Mouse (Mus musculus): ENCODE measurements around the gene Isca1. TPM values are rescaled to one million over a fixed set of nuclear protein-coding genes. Genes with fewer than 3 reads are reported as not detected.

Gene Isca1
- polyA plus RNA-seq, 1 experiment, result 80.3 TPM

- no peak for DNase-seq
- peaks cover under 1% of the 10 kb centered on the region; the same call in 1 of the 2 replicates for H3K4me1 ChIP-seq (replicated peaks; ENCODE audit: control insufficient read depth, insufficient read depth, low read length)
Observed at GRCm38 (mm10) chr13:59710230-59710629, 59.4 kb downstream of the Isca1 start, which contains the start of gene Spata31d1a. Gene Spata31d1a, minus strand, starts transcription at chr13:59710330.

More at GRCm38 (mm10) chr13:59710230-59710629, 59.4 kb downstream of the Isca1 start, which contains the start of gene Spata31d1a:
- Histone ChIP-seq H3K36me3 (ENCODE audit: control insufficient read depth, insufficient read depth, low read length) (no peaks in the 10 kb centered on the region), H3K27ac (ENCODE audit: control insufficient read depth, insufficient read depth, low read length) (no peak within 1 kb of the TSS), H3K27me3 (ENCODE audit: control insufficient read depth, insufficient read depth, low read length) (no peaks in the 10 kb centered on the region), H3K4me3 (ENCODE audit: control insufficient read depth, insufficient read depth, low read length) (no peak within 1 kb of the TSS)
- WGBS, result 93% methylated on average over 15 of the region's 15 CpGs
- TF ChIP-seq POLR2A (IDR thresholded peaks at IDR 0.05; ENCODE audit: control insufficient read depth, extremely low read depth, insufficient read depth, low read length, poor library complexity) (no peak), CTCF (IDR thresholded peaks at IDR 0.05; ENCODE audit: borderline replicate concordance, control insufficient read depth, extremely low read depth, insufficient read depth, low read length, poor library complexity) (no peak)

Other genes with a start within 250 kb of the Isca1 start
- gene Agtpbp1, start 184.6 kb downstream of the Isca1 start, polyA plus RNA-seq (2012; rRNA removed), result 9.9 and 13.5 TPM in 2 replicates
- gene Naa35, start 184.6 kb downstream of the Isca1 start, polyA plus RNA-seq (2012; rRNA removed), result 44.5 and 54.3 TPM in 2 replicates
- 3.2 and 4.4 TPM in 2 replicates for gene Golm1, start 94.0 kb downstream of the Isca1 start, polyA plus RNA-seq (2012; rRNA removed)
- not detected in 2 replicates for gene 4921517D22Rik, start 75.7 kb downstream of the Isca1 start, polyA plus RNA-seq (2012; rRNA removed)
- 0.03 and 0.08 TPM in 2 replicates for gene Spata31d1a, start 59.5 kb downstream of the Isca1 start, polyA plus RNA-seq (2012; rRNA removed)
- 0.69 and 1.00 TPM in 2 replicates for gene Spata31d1b, start 57.5 kb downstream of the Isca1 start, polyA plus RNA-seq (2012; rRNA removed)
- 0.05 TPM in 1 of 2 replicates, not detected in the other for gene Spata31d1d, start 38.1 kb downstream of the Isca1 start, polyA plus RNA-seq (2012; rRNA removed)
- 0.05 and 0.07 TPM in 2 replicates for gene 1700014D04Rik, start 23.1 kb downstream of the Isca1 start, polyA plus RNA-seq (2012; rRNA removed)
- not detected in 2 replicates for gene Gm49354, start 12.4 kb upstream of the Isca1 start, polyA plus RNA-seq (2012; rRNA removed)
- gene Tut7, start 53.3 kb upstream of the Isca1 start, polyA plus RNA-seq (2012; rRNA removed), result 43.6 and 47.4 TPM in 2 replicates

Measured in thymus, adult 2 months (tissue).